Mouse (Mus musculus) embryonic facial prominence, embryonic 12.5 days (tissue): ENCODE data around the gene Morc4. TPM values are rescaled to one million over a fixed set of nuclear protein-coding genes. Genes with fewer than 3 reads are reported as not detected.

Source experiments
- ATAC-seq: fragments of 200-750 bp; cut with Nextera tagmentation; 2 replicates; pipeline ENCODE4 v1.8.0; 2017; ENCODE audit not compliant: insufficient number of reproducible peaks, insufficient read depth, low FRiP score, low TSS enrichment
- H3K27ac ChIP-seq: fragments of 300-500 bp; sonication (generic); 2 replicates; pipeline ENCODE4 v1.5.1; 2016; ENCODE audit warnings: mild to moderate bottlenecking
- H3K27me3 ChIP-seq: fragments of 300-500 bp; sonication (generic); 2 replicates; pipeline ENCODE4 v1.6.1; 2016; ENCODE audit warnings: mild to moderate bottlenecking, moderate library complexity
- H3K36me3 ChIP-seq: fragments of 300-500 bp; sonication (generic); 2 replicates; pipeline ENCODE4 v1.6.1; 2016; ENCODE audit warnings: mild to moderate bottlenecking
- H3K4me1 ChIP-seq: fragments of 300-500 bp; sonication (generic); 2 replicates; pipeline ENCODE4 v1.6.1; 2016
- H3K4me2 ChIP-seq: fragments of 300-500 bp; sonication (generic); replicated peaks from 2 replicates; pipeline ENCODE4 v1.6.1; 2016; ENCODE audit warnings: mild to moderate bottlenecking, moderate library complexity
- H3K4me3 ChIP-seq: fragments of 300-500 bp; sonication (generic); 2 replicates; pipeline ENCODE4 v1.5.1; 2016; ENCODE audit warnings: mild to moderate bottlenecking
- H3K9ac ChIP-seq: fragments of 300-500 bp; sonication (generic); 2 replicates; pipeline ENCODE4 v1.6.1; 2016; ENCODE audit warnings: mild to moderate bottlenecking, moderate library complexity
- H3K9me3 ChIP-seq: fragments of 300-500 bp; sonication (generic); 2 replicates; pipeline ENCODE4 v1.6.1; 2016; ENCODE audit warnings: mild to moderate bottlenecking, moderate library complexity
- WGBS: fragments of 180-500 bp; shearing (Covaris S2); methylation state at CpG from one replicate; pipeline ENCODE4 v1.1.7; 2016; 5-methylcytosine and 5-hydroxymethylcytosine counted together
- polyA plus RNA-seq: library from polyadenylated mRNA; unstranded; fragments of >200 nt; fragmentation: Nextera tagmentation; extraction: Ambion mirVana; gene quantifications from 2 replicates; pipeline ENCODE4 v1.2.1, GENCODE M21; 2016

Morc4 gene
- polyA plus RNA-seq, 1 experiment from 2014 or later, result 14.2 TPM

DNA sequence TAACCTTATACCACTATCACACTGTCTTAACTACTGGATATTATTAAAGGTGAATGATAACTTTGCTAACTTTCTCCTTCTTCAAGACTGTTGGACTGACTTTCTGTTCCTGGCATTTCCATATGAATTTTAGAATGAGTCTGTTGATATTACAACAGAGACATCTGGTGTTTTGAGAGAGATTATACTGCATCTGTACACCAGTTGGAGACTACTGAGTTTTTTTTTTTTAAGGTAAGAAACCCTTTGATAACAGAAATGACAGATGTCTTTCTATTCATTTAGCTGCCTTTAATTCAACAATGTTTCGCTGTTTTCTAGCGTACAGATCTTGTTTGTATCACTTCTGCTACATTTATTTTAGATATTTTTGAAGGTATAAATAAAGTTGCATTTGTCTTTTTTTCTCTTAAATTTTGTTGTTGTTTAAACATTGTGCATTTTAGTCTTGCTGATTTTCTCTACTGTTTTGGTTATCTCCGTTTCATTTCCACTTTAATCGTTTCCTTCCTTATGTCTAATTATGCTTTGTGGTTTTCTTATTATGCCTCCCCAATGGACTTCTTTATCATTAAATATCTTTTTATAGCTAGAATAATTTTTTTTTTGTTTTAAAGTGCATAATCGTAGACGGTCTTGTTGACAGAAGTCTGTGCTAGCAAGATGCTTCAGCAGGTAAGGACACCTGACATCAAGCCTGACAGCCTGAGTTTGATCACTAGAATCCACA is 42.9 kb downstream of the Morc4 start:
- Histone ChIP-seq H3K4me3 (no peak overlapping the region), H3K9me3 (no peaks in the 10 kb centered on the region), H3K4me2 (no peak overlapping the region), H3K27me3 (no peaks in the 10 kb centered on the region), H3K4me1 (no peaks in the 10 kb centered on the region), H3K27ac (no peak overlapping the region), H3K9ac (no peak overlapping the region), H3K36me3 (no peaks in the 10 kb centered on the region)
- no peak for ATAC-seq
- 91% methylated on average over 6 of the region's 6 CpGs for WGBS

DNA sequence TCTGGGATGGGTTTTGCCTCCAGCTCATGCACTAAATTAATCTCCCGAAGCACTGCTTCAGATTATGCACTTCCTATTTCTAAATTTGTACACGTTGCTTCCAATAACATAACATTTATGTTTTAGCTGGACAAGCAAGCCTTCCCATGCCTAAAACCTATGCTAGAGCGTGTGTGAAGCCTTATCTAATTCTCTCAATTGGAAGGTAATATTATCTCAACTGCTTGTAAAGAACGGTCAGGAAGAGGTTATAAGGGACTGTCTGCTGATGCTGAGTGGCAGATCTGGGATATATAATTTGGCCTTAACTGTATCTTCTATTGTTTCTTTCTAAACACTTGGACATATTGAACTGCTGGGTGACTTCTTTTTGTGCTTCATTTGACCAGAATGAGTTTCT is 44.6 kb downstream of the Morc4 start:
- no peak overlapping the region for H3K27ac ChIP-seq
- ATAC-seq, result no peak
- H3K9ac ChIP-seq, result no peak overlapping the region
- H3K4me3 ChIP-seq, result no peak overlapping the region
- no peaks in the 10 kb centered on the region for H3K9me3 ChIP-seq
- H3K4me2 ChIP-seq, result no peak overlapping the region
- WGBS, result 80% methylated on average over 4 of the region's 4 CpGs
- H3K4me1 ChIP-seq, result no peaks in the 10 kb centered on the region
- H3K27me3 ChIP-seq, result no peaks in the 10 kb centered on the region
- H3K36me3 ChIP-seq, result no peaks in the 10 kb centered on the region

DNA sequence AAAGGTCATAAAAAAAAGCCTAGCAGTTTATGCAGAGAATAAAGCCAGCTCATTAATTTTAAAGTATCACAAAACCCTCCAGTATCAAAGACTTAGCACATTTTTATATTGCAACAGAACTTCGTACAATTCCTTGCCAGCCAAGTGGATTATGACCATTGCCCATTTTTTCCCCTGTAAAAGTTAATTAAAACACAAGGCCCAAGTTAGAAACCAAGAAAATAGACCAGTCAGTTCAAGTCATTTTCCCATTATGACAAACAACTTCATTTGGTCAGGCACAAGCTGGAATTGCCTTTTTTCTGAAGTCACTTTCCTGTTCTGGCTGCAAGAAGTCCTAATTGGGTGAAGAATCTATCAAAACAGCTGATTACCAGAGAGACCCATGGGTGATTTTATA is 46.1 kb downstream of the Morc4 start:
- no peaks in the 10 kb centered on the region for H3K9me3 ChIP-seq
- H3K36me3 ChIP-seq, result no peaks in the 10 kb centered on the region
- H3K4me3 ChIP-seq, result no peak overlapping the region
- WGBS, result 79% methylated on average over 1 of the region's 1 CpGs
- no peak overlapping the region for H3K27ac ChIP-seq
- H3K27me3 ChIP-seq, result no peaks in the 10 kb centered on the region
- H3K4me2 ChIP-seq, result no peak overlapping the region
- no peak overlapping the region for H3K9ac ChIP-seq
- ATAC-seq, result no peak
- H3K4me1 ChIP-seq, result no peaks in the 10 kb centered on the region

DNA sequence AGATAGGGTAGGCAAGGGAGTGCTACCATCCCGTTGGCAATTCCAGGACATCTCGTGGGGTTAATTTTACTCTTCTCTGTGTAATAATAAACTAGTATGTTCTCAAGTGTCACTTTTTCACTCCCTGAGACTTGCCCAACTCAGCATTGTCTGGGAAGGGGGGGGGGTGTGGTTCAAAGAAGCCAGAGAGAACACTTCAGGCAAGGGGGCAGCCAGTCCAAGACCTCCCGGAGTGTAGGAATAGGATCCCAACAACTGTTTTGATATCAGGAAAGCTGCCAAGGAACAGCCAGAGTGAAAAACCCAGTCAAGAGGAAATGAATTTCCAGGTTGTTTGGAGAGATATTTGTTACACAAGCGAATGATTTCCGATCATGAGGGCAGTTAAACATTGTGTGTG is 56.3 kb downstream of the Morc4 start:
- no peak overlapping the region for H3K4me3 ChIP-seq
- no peaks in the 10 kb centered on the region for H3K36me3 ChIP-seq
- H3K9ac ChIP-seq, result no peak overlapping the region
- H3K9me3 ChIP-seq, result no peaks in the 10 kb centered on the region
- no peaks in the 10 kb centered on the region for H3K4me1 ChIP-seq
- H3K4me2 ChIP-seq, result no peak overlapping the region
- H3K27me3 ChIP-seq, result peaks cover 6% of the 10 kb centered on the region; the same call in 1 of the 2 replicates
- WGBS, result 74% methylated on average over 5 of the region's 5 CpGs
- ATAC-seq, result no peak
- no peak overlapping the region for H3K27ac ChIP-seq

DNA sequence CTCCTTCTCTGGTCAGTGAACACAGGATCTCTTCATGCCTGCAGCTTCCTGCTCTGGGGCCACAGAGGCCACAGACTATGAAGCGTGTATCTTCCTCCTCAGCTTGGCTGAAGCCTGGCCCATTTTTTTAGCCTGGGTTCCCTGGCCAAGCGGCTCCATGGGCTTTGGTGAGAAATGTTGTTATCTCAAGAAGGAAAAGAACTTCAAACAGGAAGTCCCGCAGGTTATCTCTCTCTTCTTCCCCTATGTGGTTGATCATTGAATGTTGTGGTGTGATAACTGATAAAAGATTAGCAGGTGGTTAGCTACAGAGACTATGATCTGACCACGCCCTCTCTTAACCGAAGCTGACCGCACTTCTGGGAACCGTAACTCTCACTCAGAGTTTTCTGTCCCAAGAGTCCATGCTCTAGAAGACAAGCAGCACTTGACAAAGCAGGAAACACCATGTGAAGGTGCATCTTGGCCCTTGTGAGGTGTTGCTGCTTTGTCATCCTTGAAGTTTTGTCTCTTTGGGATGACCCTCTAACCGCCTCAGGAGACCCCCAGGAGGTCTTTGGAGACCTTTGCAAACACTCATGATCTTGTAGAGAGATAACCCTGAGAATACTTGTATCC is 57.4 kb downstream of the Morc4 start:
- Histone ChIP-seq H3K4me3 (no peak overlapping the region), H3K4me2 (no peak overlapping the region), H3K27ac (no peak overlapping the region), H3K27me3 (peaks cover 6% of the 10 kb centered on the region; the same call in 1 of the 2 replicates), H3K36me3 (no peaks in the 10 kb centered on the region), H3K4me1 (no peaks in the 10 kb centered on the region), H3K9ac (no peak overlapping the region), H3K9me3 (no peaks in the 10 kb centered on the region)
- WGBS, result 86% methylated on average over 8 of the region's 8 CpGs
- no peak for ATAC-seq

DNA sequence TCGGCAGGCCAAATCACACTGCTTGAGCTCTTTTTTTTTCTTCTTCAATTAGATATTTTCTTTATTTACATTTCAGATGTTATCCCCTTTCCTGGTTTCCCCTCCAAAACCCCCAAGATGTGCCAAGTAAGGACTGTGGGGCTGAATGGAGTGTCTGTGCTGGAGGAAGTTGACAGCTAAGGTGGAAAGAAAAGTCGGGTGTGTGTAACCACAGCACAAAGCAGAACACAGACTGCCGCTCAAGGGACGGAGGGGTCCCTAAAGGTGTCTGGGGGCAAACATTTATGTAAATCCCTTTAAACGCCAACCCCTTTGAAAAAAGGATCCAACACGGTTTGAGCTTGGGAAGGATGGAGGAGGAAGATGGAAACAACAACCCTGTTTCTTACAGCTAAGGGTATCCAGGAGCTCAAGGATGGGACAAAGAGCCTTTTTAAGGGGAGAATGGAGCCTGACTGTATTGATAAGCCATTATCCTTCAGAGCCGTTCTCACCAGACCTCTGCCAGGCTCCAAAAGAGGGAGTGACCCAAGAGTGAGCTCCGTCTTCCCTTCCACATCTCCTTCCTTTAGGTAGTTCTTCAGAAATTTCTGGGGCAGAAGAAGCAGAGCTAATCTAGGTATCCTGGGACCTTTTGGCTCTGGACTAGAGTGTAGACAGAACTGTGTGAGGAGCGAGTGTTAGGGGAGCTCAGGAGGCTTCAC is 58.0 kb downstream of the Morc4 start:
- Histone ChIP-seq H3K27ac (no peak overlapping the region), H3K36me3 (no peaks in the 10 kb centered on the region), H3K9me3 (no peaks in the 10 kb centered on the region), H3K27me3 (peaks cover 6% of the 10 kb centered on the region; the same call in 1 of the 2 replicates), H3K9ac (no peak overlapping the region), H3K4me3 (no peak overlapping the region), H3K4me2 (no peak overlapping the region), H3K4me1 (no peaks in the 10 kb centered on the region)
- no peak for ATAC-seq
- WGBS, result 79% methylated on average over 9 of the region's 9 CpGs

DNA sequence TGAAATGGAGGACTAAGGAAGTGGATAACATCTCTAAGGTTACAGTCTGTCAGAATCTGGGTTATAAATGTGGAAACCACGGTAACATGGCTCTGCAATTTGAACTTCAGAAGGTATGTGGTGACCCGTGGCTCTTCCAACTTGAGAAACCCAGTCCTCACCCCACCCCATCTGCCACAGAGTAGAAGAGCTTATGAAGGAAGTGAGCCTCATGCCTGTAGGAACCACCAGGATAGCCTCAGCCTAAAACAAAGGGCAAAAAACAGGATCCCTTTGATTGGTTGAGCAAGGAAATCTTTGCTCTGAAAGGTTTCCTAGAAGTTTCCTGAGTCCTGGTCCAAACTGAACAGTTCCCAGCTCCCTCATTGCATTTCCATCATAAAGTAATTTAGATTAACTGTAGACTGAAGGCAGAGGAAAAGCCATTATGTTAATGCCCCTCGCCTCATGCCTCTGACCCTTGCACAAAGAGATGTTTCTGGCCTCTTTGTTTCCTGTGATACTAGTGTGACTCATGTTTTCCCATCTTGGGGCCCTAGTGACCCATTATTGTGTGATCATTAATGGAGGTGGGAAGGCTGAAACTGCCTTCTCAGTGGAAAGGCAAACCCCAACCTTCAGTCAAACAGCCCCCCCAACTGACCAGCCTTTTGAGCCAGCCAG is 58.7 kb downstream of the Morc4 start:
- Histone ChIP-seq H3K4me2 (no peak overlapping the region), H3K27me3 (peaks cover 6% of the 10 kb centered on the region; the same call in 1 of the 2 replicates), H3K27ac (no peak overlapping the region)

DNA sequence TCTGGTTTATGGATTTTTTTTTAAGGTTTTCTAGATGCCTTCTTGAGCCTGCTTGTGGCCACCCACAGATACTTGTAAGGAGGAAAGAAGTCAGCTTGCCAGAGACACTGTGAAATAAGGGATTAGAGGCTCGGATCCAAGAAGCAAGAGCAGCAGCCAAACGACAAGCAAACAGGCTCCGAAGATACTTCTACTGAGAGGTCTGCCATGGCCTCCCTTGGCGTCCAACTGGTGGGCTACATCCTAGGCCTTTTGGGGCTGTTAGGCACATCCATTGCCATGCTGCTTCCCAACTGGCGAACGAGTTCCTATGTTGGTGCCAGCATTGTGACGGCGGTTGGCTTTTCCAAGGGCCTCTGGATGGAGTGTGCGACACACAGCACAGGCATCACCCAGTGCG is 63.0 kb downstream of the Morc4 start:
- Histone ChIP-seq H3K27ac (no peak overlapping the region), H3K9ac (no peak overlapping the region), H3K36me3 (no peaks in the 10 kb centered on the region), H3K9me3 (no peaks in the 10 kb centered on the region), H3K4me3 (no peak overlapping the region), H3K4me2 (no peak overlapping the region), H3K27me3 (peaks cover under 1% of the 10 kb centered on the region; the same call in 1 of the 2 replicates), H3K4me1 (no peaks in the 10 kb centered on the region)
- no peak for ATAC-seq
- 91% methylated on average over 10 of the region's 10 CpGs for WGBS

More for the DNA sequence above, 58.7 kb downstream of the Morc4 start:
- no peak for ATAC-seq
- no peaks in the 10 kb centered on the region for H3K4me1 ChIP-seq
- H3K9ac ChIP-seq, result no peak overlapping the region
- no peaks in the 10 kb centered on the region for H3K9me3 ChIP-seq
- H3K4me3 ChIP-seq, result no peak overlapping the region
- WGBS, result 68% methylated on average over 3 of the region's 3 CpGs
- no peaks in the 10 kb centered on the region for H3K36me3 ChIP-seq

DNA sequence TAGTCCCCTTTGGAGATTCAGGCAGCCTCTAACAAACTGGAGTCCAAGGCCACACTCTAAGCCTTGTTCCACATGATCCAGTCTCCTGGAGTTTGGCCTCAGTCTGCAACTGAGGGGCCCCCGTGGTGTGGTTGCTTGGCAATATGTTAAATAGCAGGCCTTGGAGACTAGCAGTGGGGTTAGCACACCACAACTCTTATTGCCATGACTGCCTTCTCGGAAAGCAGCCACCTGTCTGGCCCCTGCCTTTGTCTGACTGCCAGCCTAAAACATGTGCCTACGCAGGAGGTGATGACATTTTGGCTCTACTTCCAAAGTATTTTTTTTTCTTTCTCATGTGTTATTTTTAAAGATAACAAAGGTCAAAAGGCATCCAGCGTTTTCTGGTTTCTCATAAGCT is 63.4 kb downstream of the Morc4 start:
- ATAC-seq, result no peak
- H3K27me3 ChIP-seq, result no peaks in the 10 kb centered on the region; the same call in 1 of the 2 replicates
- no peak overlapping the region for H3K27ac ChIP-seq
- no peak overlapping the region for H3K4me3 ChIP-seq
- H3K4me2 ChIP-seq, result no peak overlapping the region
- H3K9ac ChIP-seq, result no peak overlapping the region
- H3K4me1 ChIP-seq, result no peaks in the 10 kb centered on the region
- 70% methylated on average over 4 of the region's 4 CpGs for WGBS
- H3K9me3 ChIP-seq, result no peaks in the 10 kb centered on the region
- no peaks in the 10 kb centered on the region for H3K36me3 ChIP-seq

DNA sequence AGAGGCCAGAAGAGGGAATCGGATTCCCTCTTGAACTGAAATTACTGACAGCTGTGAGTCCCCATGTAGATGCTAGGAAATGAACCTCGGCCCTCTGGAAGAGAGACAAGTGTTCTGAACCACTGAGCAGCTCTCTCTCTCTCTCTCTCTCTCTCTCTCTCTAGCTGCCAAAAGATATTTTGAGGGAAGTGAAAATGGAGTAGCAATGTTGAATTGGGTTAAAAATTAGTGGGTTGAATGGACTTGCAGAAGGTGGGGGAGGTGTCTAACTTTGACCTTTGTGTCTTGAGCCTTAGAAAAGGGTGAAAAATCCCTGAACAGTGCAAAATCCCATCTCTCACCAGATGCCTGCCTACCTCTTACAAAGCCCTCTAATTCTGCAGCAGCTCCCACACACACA is 64.1 kb downstream of the Morc4 start:
- 46% methylated on average over 2 of the region's 2 CpGs for WGBS
- Histone ChIP-seq H3K4me1 (no peaks in the 10 kb centered on the region), H3K27me3 (no peaks in the 10 kb centered on the region; the same call in 1 of the 2 replicates), H3K4me3 (no peak overlapping the region), H3K9me3 (no peaks in the 10 kb centered on the region), H3K27ac (no peak overlapping the region), H3K9ac (no peak overlapping the region), H3K36me3 (no peaks in the 10 kb centered on the region), H3K4me2 (no peak overlapping the region)
- no peak for ATAC-seq

DNA sequence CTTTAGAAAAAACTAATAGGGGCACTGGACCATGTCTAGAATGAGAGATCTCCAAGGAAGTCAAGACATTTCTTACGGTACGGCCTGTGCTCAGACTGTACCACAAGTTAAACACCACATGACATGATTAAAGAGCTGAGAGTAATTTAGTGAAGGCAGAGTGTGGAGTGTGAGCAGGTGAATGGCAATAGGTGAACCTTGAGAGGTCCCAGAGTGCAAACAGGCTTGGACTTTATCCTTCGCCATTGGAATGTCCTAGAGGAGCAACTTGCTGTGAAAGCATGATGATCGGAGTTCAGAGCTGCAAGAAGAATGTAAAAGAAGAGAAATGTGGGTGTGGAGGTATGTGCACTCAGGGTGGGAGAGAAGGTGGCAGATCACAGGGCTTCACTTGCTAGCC is 65.6 kb downstream of the Morc4 start:
- H3K27me3 ChIP-seq, result 0 out of 2 replicates have a peak, but pooled peaks cover 4% of the 10 kb centered on the region
- no peaks in the 10 kb centered on the region for H3K4me1 ChIP-seq
- H3K27ac ChIP-seq, result no peak overlapping the region
- no peak overlapping the region for H3K4me2 ChIP-seq
- H3K36me3 ChIP-seq, result no peaks in the 10 kb centered on the region
- H3K9me3 ChIP-seq, result no peaks in the 10 kb centered on the region
- no peak overlapping the region for H3K4me3 ChIP-seq
- H3K9ac ChIP-seq, result no peak overlapping the region
- 87% methylated on average over 4 of the region's 4 CpGs for WGBS
- ATAC-seq, result no peak
